Mouse (Mus musculus): ENCODE measurements at regions not wholly inside any gene's neighbourhood (a gene's known extent, or its start where the extent isn't known, plus 50 kb on each side); places are given as distances from the start of the nearest gene placed in this dataset.

DNA sequence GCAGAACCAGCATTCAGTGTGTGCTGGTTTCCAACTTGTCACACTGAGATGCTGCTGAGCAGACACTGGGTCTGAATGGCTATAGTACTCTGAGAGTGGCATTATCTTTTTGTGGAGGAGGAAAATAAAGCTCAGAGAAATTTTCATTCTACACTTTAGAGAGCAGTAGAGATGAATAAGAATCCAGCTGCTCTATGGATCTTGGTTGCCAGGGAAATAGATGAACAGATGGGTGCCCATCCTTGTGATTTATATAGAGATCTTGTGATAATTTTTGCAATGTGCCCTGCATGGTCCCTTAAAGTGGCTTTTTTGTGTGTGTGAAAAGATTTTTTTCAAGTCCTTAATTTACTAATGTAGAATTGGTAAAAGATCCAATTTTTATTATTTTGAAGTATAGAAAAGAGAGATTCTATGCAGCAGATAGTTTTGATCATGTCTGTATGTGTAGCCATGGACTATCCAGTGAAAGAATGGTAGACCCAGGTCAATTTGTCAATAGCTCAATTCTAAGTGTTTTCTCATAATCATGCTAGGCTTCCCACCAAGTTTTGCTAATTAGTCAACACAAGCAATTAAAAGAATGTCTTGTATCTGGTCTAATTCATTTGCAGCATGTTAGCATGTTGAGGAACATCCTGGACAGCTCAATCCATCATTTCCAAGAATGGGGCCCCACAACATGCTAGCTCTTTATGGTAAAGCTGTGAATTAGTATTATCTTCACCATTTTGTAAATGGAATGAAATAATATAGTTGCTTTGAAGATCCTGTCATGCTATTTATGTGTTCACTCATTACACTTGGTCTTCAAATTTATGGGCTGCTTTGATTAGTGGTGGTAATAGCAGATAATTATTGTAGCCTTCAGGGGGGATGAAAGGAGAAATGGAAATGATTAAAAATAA, 184.7 kb downstream of the Snx13 start:
- Histone ChIP-seq H3K27me3 (ENCODE audit: control insufficient read depth, insufficient read depth, low read length) (no peaks in the 10 kb centered on the region), H3K4me3 (replicated peaks; ENCODE audit: insufficient read depth, low read depth, low read length) (no peak overlapping the region), H3K4me1 (ENCODE audit: control insufficient read depth, insufficient read depth, low read length) (no peaks in the 10 kb centered on the region), H3K27ac (ENCODE audit: insufficient read depth, low read length) (no peak overlapping the region)
- TF ChIP-seq POLR2A (IDR thresholded peaks at IDR 0.05; ENCODE audit: borderline replicate concordance, insufficient read depth, low read length) (no peak), CTCF (IDR thresholded peaks at IDR 0.05; ENCODE audit: borderline replicate concordance, insufficient read depth, low read depth, low read length) (no peak)
- no peak for DNase-seq

- DNase-seq = no peak
- TF ChIP-seq POLR2A (IDR thresholded peaks at IDR 0.05; ENCODE audit: borderline replicate concordance, insufficient read depth, low read length) (no peak), CTCF (IDR thresholded peaks at IDR 0.05; ENCODE audit: borderline replicate concordance, insufficient read depth, low read depth, low read length) (no peak)
- Histone ChIP-seq H3K4me1 (ENCODE audit: control insufficient read depth, insufficient read depth, low read length) (no peaks in the 10 kb centered on the region), H3K27ac (ENCODE audit: insufficient read depth, low read length) (no peak overlapping the region), H3K4me3 (replicated peaks; ENCODE audit: insufficient read depth, low read depth, low read length) (no peak overlapping the region), H3K27me3 (ENCODE audit: control insufficient read depth, insufficient read depth, low read length) (no peaks in the 10 kb centered on the region)
Observed at GRCm38 (mm10) chr12:35220429-35220828, 173.4 kb downstream of the Snx13 start.

- H3K27ac ChIP-seq (ENCODE audit: insufficient read depth, low read length) = no peak overlapping the region
- no peak for DNase-seq
- H3K27me3 ChIP-seq (ENCODE audit: control insufficient read depth, insufficient read depth, low read length) = no peaks in the 10 kb centered on the region
- H3K4me1 ChIP-seq (ENCODE audit: control insufficient read depth, insufficient read depth, low read length) = no peaks in the 10 kb centered on the region
- no peak for TF ChIP-seq POLR2A (IDR thresholded peaks at IDR 0.05; ENCODE audit: borderline replicate concordance, insufficient read depth, low read length)
- no peak for TF ChIP-seq CTCF (IDR thresholded peaks at IDR 0.05; ENCODE audit: borderline replicate concordance, insufficient read depth, low read depth, low read length)
- no peak overlapping the region for H3K4me3 ChIP-seq (replicated peaks; ENCODE audit: insufficient read depth, low read depth, low read length)
Observed at GRCm38 (mm10) chr12:35220002-35220401, 173.0 kb downstream of the Snx13 start.

GRCm38 (mm10) chr12:35216725-35217124, 169.7 kb downstream of the Snx13 start:
- no peak for DNase-seq
- 93% methylated on average over 2 of the region's 2 CpGs for WGBS
- no peak overlapping the region for H3K4me3 ChIP-seq (replicated peaks; ENCODE audit: insufficient read depth, low read depth, low read length)
- no peaks in the 10 kb centered on the region for H3K4me1 ChIP-seq (ENCODE audit: control insufficient read depth, insufficient read depth, low read length)
- H3K27ac ChIP-seq (ENCODE audit: insufficient read depth, low read length) = no peak overlapping the region
- H3K27me3 ChIP-seq (ENCODE audit: control insufficient read depth, insufficient read depth, low read length) = no peaks in the 10 kb centered on the region
- TF ChIP-seq CTCF (IDR thresholded peaks at IDR 0.05; ENCODE audit: borderline replicate concordance, insufficient read depth, low read depth, low read length) (no peak), POLR2A (IDR thresholded peaks at IDR 0.05; ENCODE audit: borderline replicate concordance, insufficient read depth, low read length) (no peak)

DNA sequence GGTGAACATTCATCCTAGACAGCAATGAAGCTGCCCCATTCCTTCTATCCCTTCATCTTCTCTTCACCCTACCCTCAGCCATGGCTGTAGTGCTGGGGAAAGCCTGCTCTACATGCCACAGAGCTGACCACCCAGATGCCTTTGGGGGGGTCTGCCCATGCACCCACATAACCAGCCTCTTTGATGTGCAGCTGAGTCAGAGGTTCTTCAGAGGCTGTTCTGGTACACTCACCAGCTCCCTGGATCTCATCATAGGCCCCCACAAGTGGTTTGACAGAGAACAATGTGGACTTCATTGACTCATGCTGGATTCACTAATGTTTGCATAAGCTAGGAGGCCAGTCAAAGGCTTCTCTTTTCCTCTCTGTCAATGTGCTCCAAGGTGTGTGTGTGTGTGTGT, 162.4 kb downstream of the Snx13 start:
- TF ChIP-seq CTCF (IDR thresholded peaks at IDR 0.05; ENCODE audit: borderline replicate concordance, insufficient read depth, low read depth, low read length) (no peak), POLR2A (IDR thresholded peaks at IDR 0.05; ENCODE audit: borderline replicate concordance, insufficient read depth, low read length) (no peak)
- no peak overlapping the region for H3K27ac ChIP-seq (ENCODE audit: insufficient read depth, low read length)
- H3K4me3 ChIP-seq (replicated peaks; ENCODE audit: insufficient read depth, low read depth, low read length) = no peak overlapping the region
- H3K27me3 ChIP-seq (ENCODE audit: control insufficient read depth, insufficient read depth, low read length) = no peaks in the 10 kb centered on the region
- H3K4me1 ChIP-seq (ENCODE audit: control insufficient read depth, insufficient read depth, low read length) = no peaks in the 10 kb centered on the region
- no peak for DNase-seq

DNA sequence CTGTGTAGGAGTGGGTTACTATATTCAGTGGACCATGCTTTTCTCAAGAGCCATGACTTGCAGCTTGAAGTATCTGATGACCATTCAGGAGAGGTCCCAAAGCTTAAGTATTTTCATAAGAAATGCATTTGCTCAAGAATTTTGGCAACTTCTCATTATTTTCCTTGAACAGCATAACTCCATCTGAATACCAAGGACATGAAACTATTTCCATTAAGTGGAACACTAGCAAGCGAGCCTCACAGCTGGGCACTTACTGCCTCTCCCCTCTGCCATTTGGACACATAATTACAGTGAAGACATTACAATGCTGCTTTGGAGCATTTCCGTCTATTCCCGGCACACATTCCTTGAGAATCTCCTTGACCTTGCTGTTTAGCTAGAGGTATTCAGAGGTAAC, 160.6 kb downstream of the Snx13 start:
- TF ChIP-seq POLR2A (IDR thresholded peaks at IDR 0.05; ENCODE audit: borderline replicate concordance, insufficient read depth, low read length) (no peak), CTCF (IDR thresholded peaks at IDR 0.05; ENCODE audit: borderline replicate concordance, insufficient read depth, low read depth, low read length) (no peak)
- Histone ChIP-seq H3K4me1 (ENCODE audit: control insufficient read depth, insufficient read depth, low read length) (no peaks in the 10 kb centered on the region), H3K27ac (ENCODE audit: insufficient read depth, low read length) (no peak overlapping the region), H3K27me3 (ENCODE audit: control insufficient read depth, insufficient read depth, low read length) (no peaks in the 10 kb centered on the region), H3K4me3 (replicated peaks; ENCODE audit: insufficient read depth, low read depth, low read length) (no peak overlapping the region)
- WGBS = 70% methylated on average over 3 of the region's 3 CpGs
- DNase-seq = no peak

DNA sequence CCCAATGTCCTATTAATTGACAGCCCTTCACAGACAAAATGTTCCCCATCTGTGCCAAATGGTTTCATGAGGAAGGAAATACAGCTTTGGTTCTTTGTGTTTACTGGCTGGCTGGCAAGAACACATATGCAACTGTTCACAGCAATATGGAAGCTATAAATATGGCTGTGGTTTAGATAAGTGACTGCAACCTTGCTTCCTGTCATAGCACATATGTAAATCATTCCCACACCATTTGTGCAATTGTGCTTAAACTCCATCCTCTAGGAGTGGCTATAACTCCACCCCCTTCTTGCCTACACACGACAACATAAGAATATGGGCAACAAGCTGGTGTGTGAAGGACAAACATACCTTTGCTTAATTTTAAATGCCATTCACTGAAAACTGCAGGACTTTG, 156.4 kb downstream of the Snx13 start:
- H3K4me3 ChIP-seq (replicated peaks; ENCODE audit: insufficient read depth, low read depth, low read length) = no peak overlapping the region
- H3K27ac ChIP-seq (ENCODE audit: insufficient read depth, low read length) = no peak overlapping the region
- no peak for DNase-seq
- TF ChIP-seq POLR2A (IDR thresholded peaks at IDR 0.05; ENCODE audit: borderline replicate concordance, insufficient read depth, low read length) (no peak), CTCF (IDR thresholded peaks at IDR 0.05; ENCODE audit: borderline replicate concordance, insufficient read depth, low read depth, low read length) (no peak)
- H3K4me1 ChIP-seq (ENCODE audit: control insufficient read depth, insufficient read depth, low read length) = no peaks in the 10 kb centered on the region
- WGBS = 74% methylated on average over 1 of the region's 1 CpGs
- no peaks in the 10 kb centered on the region for H3K27me3 ChIP-seq (ENCODE audit: control insufficient read depth, insufficient read depth, low read length)

DNA sequence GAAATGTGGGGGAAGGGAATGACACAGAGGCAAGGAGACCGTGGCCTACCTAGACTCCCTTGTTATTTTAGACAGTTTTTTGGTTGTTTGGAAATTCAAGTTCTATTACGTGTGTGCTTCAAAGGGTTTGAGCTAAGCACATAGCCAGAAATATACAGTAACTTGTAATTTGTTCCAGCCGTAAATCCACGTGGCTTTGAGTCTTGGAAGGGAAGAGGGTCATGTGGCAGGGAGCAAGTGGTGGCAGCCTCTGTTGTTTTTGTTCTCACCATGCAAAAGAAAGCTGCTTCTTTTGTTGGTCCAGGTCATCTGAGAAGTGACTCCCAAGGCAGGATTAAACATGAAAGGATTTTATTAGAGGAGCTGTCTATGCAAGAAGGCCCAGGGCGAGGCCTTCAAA, 153.1 kb downstream of the Snx13 start:
- no peaks in the 10 kb centered on the region for H3K4me1 ChIP-seq (ENCODE audit: control insufficient read depth, insufficient read depth, low read length)
- no peak overlapping the region for H3K27ac ChIP-seq (ENCODE audit: insufficient read depth, low read length)
- no peak for DNase-seq
- 79% methylated on average over 5 of the region's 5 CpGs for WGBS
- no peak for TF ChIP-seq CTCF (IDR thresholded peaks at IDR 0.05; ENCODE audit: borderline replicate concordance, insufficient read depth, low read depth, low read length)
- TF ChIP-seq POLR2A (IDR thresholded peaks at IDR 0.05; ENCODE audit: borderline replicate concordance, insufficient read depth, low read length) = no peak
- H3K4me3 ChIP-seq (replicated peaks; ENCODE audit: insufficient read depth, low read depth, low read length) = no peak overlapping the region
- H3K27me3 ChIP-seq (ENCODE audit: control insufficient read depth, insufficient read depth, low read length) = no peaks in the 10 kb centered on the region

Data from cerebellum, adult 2 months (tissue).